Mouse (Mus musculus): ENCODE results near the gene Olfr448.

Gene Olfr448

GRCm38 (mm10) chr6:42890141-42890540 is at the start of gene Olfr448:
TSS of gene Olfr448 (plus strand) at chr6:42890441.
- DNase-seq (ENCODE audit: low read depth) = no peak

- DNase-seq (ENCODE audit: low read depth) = peak; percentile 46
These were observed 29.9 kb upstream of the Olfr448 start for GRCm38 (mm10) chr6:42860222-42860819.

GRCm38 (mm10) chr6:42869695-42870094 is 20.5 kb upstream of the Olfr448 start:
- no peak for DNase-seq (ENCODE audit: low read depth)

GRCm38 (mm10) chr6:42876323-42876722 is 13.9 kb upstream of the Olfr448 start:
- no peak for DNase-seq (ENCODE audit: low read depth)

GRCm38 (mm10) chr6:42900345-42900744 is 10.1 kb downstream of the Olfr448 start:
- no peak for DNase-seq (ENCODE audit: low read depth)

GRCm38 (mm10) chr6:42908578-42908977 is 18.3 kb downstream of the Olfr448 start, which contains the start of gene Olfr447:
TSS of gene Olfr447 (plus strand) at chr6:42908878.
- DNase-seq (ENCODE audit: low read depth) = no peak

- DNase-seq (ENCODE audit: low read depth) = no peak
These were observed 30.8 kb downstream of the Olfr448 start, which contains the start of gene Olfr446 for GRCm38 (mm10) chr6:42921077-42921476. TSS of gene Olfr446 (plus strand) at chr6:42921377.

Measured in naive thymus-derived CD4-positive, alpha-beta T cell, adult 2 months (primary cell).